Mouse (Mus musculus) CH12.LX (cell line): ENCODE measurements around the gene Prr12. TPM values are rescaled to one million over a fixed set of nuclear protein-coding genes. Genes with fewer than 3 reads are reported as not detected.

Experiments
- DNase-seq: peaks from one replicate; pipeline ENCODE4 v3.0.0-alpha.2; 2013; ENCODE audit errors: extremely low read depth
- H3K27ac ChIP-seq: 2 replicates; pipeline ENCODE4 v1.5.1; 2012; ENCODE audit warnings: low read depth, mild to moderate bottlenecking, control low read depth, moderate library complexity; ENCODE audit not compliant: insufficient read depth
- H3K27me3 ChIP-seq: replicated peaks from 2 replicates; pipeline ENCODE3; 2012; ENCODE audit warnings: inconsistent platforms
- H3K36me3 ChIP-seq, 2 experiments: replicated peaks in 1 of 2; 2 replicates each; pipeline versions ENCODE3 to v1.6.1; 2012; ENCODE audit warnings: inconsistent platforms in 1 of 2, low read length in 1 of 2, mild to moderate bottlenecking in 1 of 2, mixed read lengths in 1 of 2, moderate library complexity in 1 of 2; ENCODE audit not compliant: control insufficient read depth in 1 of 2, insufficient read depth in 1 of 2
- H3K4me1 ChIP-seq, 2 experiments: 2 replicates each; pipeline ENCODE4 v1.6.1; 2012; ENCODE audit warnings: inconsistent platforms in 1 of 2, moderate library complexity in 1 of 2; ENCODE audit not compliant: insufficient read depth in 2 of 2, control insufficient read depth in 1 of 2
- H3K4me2 ChIP-seq: 2 replicates; pipeline ENCODE4 v1.6.1; 2012; ENCODE audit warnings: low read depth, mild to moderate bottlenecking, control low read depth; ENCODE audit not compliant: poor library complexity, insufficient read depth, severe bottlenecking
- H3K4me3 ChIP-seq, 3 experiments: fragments of 150-350 bp in 1 of 3; sonication (generic) in 1 of 3; replicated peaks in 1 of 3; 2 replicates each; pipeline versions ENCODE3 to v1.5.1; 2011 to 2012; ENCODE audit warnings: low read depth in 2 of 3, low read length in 2 of 3, mild to moderate bottlenecking in 2 of 3, moderate library complexity in 2 of 3, control low read depth in 1 of 3, improper control_type of control experiment in 1 of 3, inconsistent platforms in 1 of 3, mixed read lengths in 1 of 3; ENCODE audit not compliant: poor library complexity in 1 of 3
- H3K79me2 ChIP-seq: replicated peaks from 2 replicates; pipeline ENCODE4 v1.6.1; 2012; ENCODE audit warnings: mild to moderate bottlenecking, moderate library complexity; ENCODE audit not compliant: control insufficient read depth, poor library complexity, insufficient read depth, severe bottlenecking; ENCODE audit errors: extremely low read depth
- H3K9ac ChIP-seq: 2 replicates; pipeline ENCODE4 v1.6.1; 2012; ENCODE audit warnings: low read depth, mild to moderate bottlenecking, control low read depth, moderate library complexity; ENCODE audit not compliant: insufficient read depth
- H3K9me3 ChIP-seq: replicated peaks from 2 replicates; pipeline ENCODE3; 2012; ENCODE audit warnings: low read length, inconsistent platforms, mixed read lengths
- BHLHE40 ChIP-seq: IDR thresholded peaks from 2 replicates; pipeline ENCODE4 v1.6.1; 2011; ENCODE audit warnings: mild to moderate bottlenecking, low read depth, low read length, improper control_type of control experiment
- CHD2 ChIP-seq: IDR thresholded peaks from 2 replicates; pipeline ENCODE4 v1.6.1; 2011; ENCODE audit warnings: low read length, improper control_type of control experiment
- EP300 ChIP-seq: IDR thresholded peaks from 2 replicates; pipeline ENCODE4 v1.6.1; 2011; ENCODE audit warnings: low read length, improper control_type of control experiment
- GABPA ChIP-seq: IDR thresholded peaks from 2 replicates; pipeline ENCODE4 v1.6.1; 2012; ENCODE audit warnings: low read depth, low read length, improper control_type of control experiment, inconsistent platforms; ENCODE audit not compliant: insufficient replicate concordance
- IRF4 ChIP-seq: IDR thresholded peaks from 2 replicates; pipeline ENCODE4 v1.6.1; 2014; ENCODE audit warnings: low read depth, mild to moderate bottlenecking, inconsistent platforms, low read length, improper control_type of control experiment
- JUND ChIP-seq: conservative IDR thresholded peaks from 2 replicates; pipeline ENCODE4 v1.6.1; 2011; ENCODE audit warnings: low read depth, low read length, improper control_type of control experiment
- KAT2A ChIP-seq: IDR thresholded peaks from 2 replicates; pipeline ENCODE4 v1.6.1; 2012; ENCODE audit warnings: low read length, improper control_type of control experiment, inconsistent platforms; ENCODE audit not compliant: insufficient replicate concordance
- MAFK ChIP-seq: IDR thresholded peaks from 2 replicates; pipeline ENCODE4 v1.6.1; 2011; ENCODE audit warnings: low read length, improper control_type of control experiment; ENCODE audit not compliant: insufficient replicate concordance
- MAX ChIP-seq: IDR thresholded peaks from 2 replicates; pipeline ENCODE4 v1.6.1; 2011; ENCODE audit warnings: low read length, improper control_type of control experiment
- MXI1 ChIP-seq: IDR thresholded peaks from 2 replicates; pipeline ENCODE4 v1.6.1; 2011; ENCODE audit warnings: mild to moderate bottlenecking, low read depth, low read length, improper control_type of control experiment
- MYC ChIP-seq: IDR thresholded peaks from 2 replicates; pipeline ENCODE4 v1.6.1; 2011; ENCODE audit warnings: low read depth, mild to moderate bottlenecking, improper control_type of control experiment, low read length
- NRF1 ChIP-seq: IDR thresholded peaks from 2 replicates; pipeline ENCODE4 v1.6.1; 2014; ENCODE audit warnings: low read depth, mild to moderate bottlenecking, inconsistent platforms, low read length, improper control_type of control experiment, moderate library complexity
- PAX5 ChIP-seq: IDR thresholded peaks from 2 replicates; pipeline ENCODE4 v1.6.1; 2012; ENCODE audit warnings: low read length, inconsistent platforms, mixed read lengths
- RAD21 ChIP-seq: IDR thresholded peaks from 2 replicates; pipeline ENCODE4 v1.6.1; 2011; ENCODE audit warnings: low read depth, mild to moderate bottlenecking, low read length, improper control_type of control experiment, moderate library complexity
- RCOR1 ChIP-seq: conservative IDR thresholded peaks from 2 replicates; pipeline ENCODE4 v1.6.1; 2012; ENCODE audit warnings: low read depth, mild to moderate bottlenecking, inconsistent platforms, low read length, improper control_type of control experiment
- SMC3 ChIP-seq: IDR thresholded peaks from 2 replicates; pipeline ENCODE4 v1.6.1; 2011; ENCODE audit warnings: low read depth, low read length, improper control_type of control experiment
- TCF12 ChIP-seq: IDR thresholded peaks from 2 replicates; pipeline ENCODE4 v1.6.1; 2014; ENCODE audit warnings: low read depth, mild to moderate bottlenecking, inconsistent platforms, low read length, improper control_type of control experiment
- USF1 ChIP-seq: IDR thresholded peaks from 2 replicates; pipeline ENCODE4 v1.6.1; 2014; ENCODE audit warnings: low read depth, mild to moderate bottlenecking, inconsistent platforms, low read length, improper control_type of control experiment
- USF2 ChIP-seq: conservative IDR thresholded peaks from 2 replicates; pipeline ENCODE4 v1.6.1; 2011; ENCODE audit warnings: low read depth, low read length, improper control_type of control experiment
- ZC3H11A ChIP-seq: IDR thresholded peaks from 2 replicates; pipeline ENCODE4 v1.6.1; 2012; ENCODE audit warnings: low read depth, mild to moderate bottlenecking, inconsistent platforms, low read length, improper control_type of control experiment
- ZKSCAN1 ChIP-seq: IDR thresholded peaks from 2 replicates; pipeline ENCODE4 v1.6.1; 2012; ENCODE audit warnings: low read depth, inconsistent platforms, low read length, improper control_type of control experiment, borderline replicate concordance
- ZMIZ1 ChIP-seq: IDR thresholded peaks from 2 replicates; pipeline ENCODE4 v1.6.1; 2012; ENCODE audit warnings: low read depth, mild to moderate bottlenecking, inconsistent platforms, low read length, improper control_type of control experiment
- ZNF384 ChIP-seq: IDR thresholded peaks from 2 replicates; pipeline ENCODE4 v1.6.1; 2012; ENCODE audit warnings: low read depth, low read length, improper control_type of control experiment, inconsistent platforms
- dilution Hi-C: fragments of 300-500 bp; cut with MboI; formaldehyde crosslinking; loops from 2 replicates; pipeline ENCODE4 v1.14.3; 2020; ENCODE audit warnings: low sequenced_read_pairs; ENCODE audit not compliant: extremely low pct_unique_long_range_greater_than_20kb, extremely low pct_ligation_motif_present
- in situ Hi-C: fragments of 300-500 bp; cut with MboI; formaldehyde crosslinking; loops from 3 replicates; pipeline ENCODE4 v1.14.3; 2019; ENCODE audit warnings: low sequenced_read_pairs, low pct_ligation_motif_present, low pct_unique_long_range_greater_than_20kb, mixed read lengths
- polyA plus RNA-seq: library from polyadenylated mRNA; unstranded; fragments of >175 nt; gene quantifications from 2 replicates; pipeline ENCODE4 v1.2.1, GENCODE M21; 2012; ENCODE audit warnings: low read depth; ENCODE audit not compliant: insufficient read length
- total RNA-seq, 2 experiments: library from RNA; depleted of rRNA; stranded (reverse); fragments of 300-350 nt in 1 of 2; fragments of >200 nt in 1 of 2; gene quantifications; 2 replicates each; pipeline ENCODE4 v1.2.3; 2012 to 2014

Gene Prr12
- total and polyA plus RNA-seq, 3 experiments: 1.2 to 20.5 (median 6.5) TPM

DNA sequence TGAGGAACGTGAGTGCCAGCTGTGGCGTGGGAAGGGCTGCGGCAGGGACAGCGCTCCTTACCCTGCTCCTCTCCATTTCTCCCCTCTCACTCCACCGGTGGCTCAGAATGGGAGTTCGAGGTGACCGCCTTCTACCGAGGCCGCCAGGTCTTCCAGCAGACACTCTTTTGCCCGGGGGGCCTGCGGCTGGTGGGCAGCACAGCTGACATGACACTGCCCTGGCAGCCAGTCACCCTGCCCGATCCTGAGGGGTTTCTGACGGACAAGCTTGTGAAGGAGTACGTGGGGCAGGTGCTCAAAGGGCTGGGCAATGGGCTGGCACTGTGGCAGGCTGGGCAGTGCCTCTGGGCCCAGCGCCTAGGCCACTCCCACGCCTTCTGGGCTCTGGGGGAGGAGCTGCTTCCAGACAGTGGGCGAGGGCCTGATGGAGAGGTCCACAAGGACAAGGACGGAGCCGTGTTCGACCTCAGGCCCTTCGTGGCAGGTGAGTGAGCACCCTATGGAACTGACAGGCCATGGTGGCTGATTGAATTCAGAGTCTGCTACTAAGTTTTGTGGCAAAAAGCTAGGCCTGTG is 52.1 kb downstream of the Prr12 start:
- Histone ChIP-seq H3K79me2 (peaks cover 23% of the 10 kb centered on the region), H3K27me3 (no peaks in the 10 kb centered on the region), H3K27ac (no peak overlapping the region), H3K4me3 (no peak overlapping the region)
- DNase-seq: no peak
- dilution Hi-C loops: no loop called here
- in situ Hi-C loops: no loop called here
- TF ChIP-seq ZMIZ1 (peak; percentile 57; the same call in 1 of the 2 replicates), SMC3 (no peak), JUND (no peak), USF1 (no peak)
- TF ChIP-seq, all 38 proteins: peak for 1
- Histone ChIP-seq H3K4me1 (peaks cover 3 to 25% of the 10 kb centered on the region in 2 experiments; a peak in 3 of 4 replicates), H3K9me3 (no peaks in the 10 kb centered on the region), H3K36me3 (peaks cover 52 to 62% of the 10 kb centered on the region in 2 experiments), H3K4me2 (no peak overlapping the region), H3K9ac (no peak overlapping the region)

GRCm38 (mm10) chr7:44999753-45000152 is 52.9 kb downstream of the Prr12 start:
- Histone ChIP-seq H3K4me2 (no peak overlapping the region), H3K4me1 (peaks cover 3 to 28% of the 10 kb centered on the region in 2 experiments; a peak in 3 of 4 replicates), H3K9me3 (no peaks in the 10 kb centered on the region), H3K79me2 (peaks cover 23% of the 10 kb centered on the region), H3K36me3 (peaks cover 48 to 64% of the 10 kb centered on the region in 2 experiments), H3K4me3 (no peak overlapping the region), H3K9ac (no peak overlapping the region), H3K27ac (no peak overlapping the region), H3K27me3 (no peaks in the 10 kb centered on the region)
- in situ Hi-C loops (no loop called here), dilution Hi-C loops (no loop called here)
- no peak for TF ChIP-seq RAD21
- TF ChIP-seq GABPA: no peak
- TF ChIP-seq ZC3H11A: no peak
- TF ChIP-seq KAT2A: no peak
- TF ChIP-seq MXI1: no peak
- no peak for TF ChIP-seq IRF4
- no peak for TF ChIP-seq CHD2
- TF ChIP-seq TCF12: no peak
- TF ChIP-seq ZKSCAN1: no peak
- DNase-seq: no peak

DNA sequence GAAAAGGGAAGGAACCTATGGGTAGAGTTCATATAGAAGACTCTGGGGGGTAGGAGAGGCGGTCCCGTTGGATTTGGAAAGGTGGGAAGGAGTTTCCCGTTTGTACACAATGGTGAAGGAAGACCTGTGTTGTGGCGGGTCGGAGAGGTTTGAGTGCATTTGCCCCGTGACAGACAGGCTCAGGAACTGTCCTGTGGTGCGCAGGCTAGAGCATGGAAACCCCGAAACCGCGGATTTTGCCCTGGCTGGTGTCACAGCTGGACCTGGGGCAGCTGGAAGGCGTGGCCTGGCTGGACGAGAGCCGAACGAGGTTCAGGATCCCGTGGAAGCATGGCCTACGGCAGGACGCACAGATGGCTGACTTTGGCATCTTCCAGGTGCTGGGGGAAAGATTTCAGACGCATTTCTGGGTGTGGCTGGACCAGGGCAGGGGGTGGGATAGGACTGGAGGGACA is 54.2 kb downstream of the Prr12 start, which contains the start of gene Bcl2l12:
TSS of gene Bcl2l12 (minus strand) at position 212 of the 455 bp plus-strand sequence.
- peak within 1 kb of the TSS; percentile 67 to 96 (median 93) for H3K4me3 ChIP-seq
- DNase-seq: no peak
- H3K4me2 ChIP-seq: peak within 1 kb of the TSS; percentile 88
- no peaks in the 10 kb centered on the region for H3K9me3 ChIP-seq
- H3K9ac ChIP-seq: peak within 1 kb of the TSS; percentile 76
- peaks cover 23% of the 10 kb centered on the region for H3K79me2 ChIP-seq
- peaks cover 43 to 66% of the 10 kb centered on the region in 2 experiments for H3K36me3 ChIP-seq
- in situ Hi-C loops (no loop called here), dilution Hi-C loops (no loop called here)
- peak within 1 kb of the TSS; percentile 82 for H3K27ac ChIP-seq
- TF ChIP-seq MXI1 (peak; percentile 39; the same call in 1 of the 2 replicates), NRF1 (peak; percentile 34; the same call in 1 of the 2 replicates), PAX5 (no peak), EP300 (no peak), MAX (no peak; the same call in 1 of the 2 replicates), MYC (no peak), MAFK (no peak), ZNF384 (no peak), USF2 (no peak), BHLHE40 (no peak), RCOR1 (no peak)
- no peaks in the 10 kb centered on the region for H3K27me3 ChIP-seq
- peaks cover 3 to 28% of the 10 kb centered on the region in 2 experiments; a peak in 3 of 4 replicates for H3K4me1 ChIP-seq
